Mouse (Mus musculus): ENCODE results near the gene Shisa2. TPM values are rescaled to one million over a fixed set of nuclear protein-coding genes. Genes with fewer than 3 reads are reported as not detected.

Shisa2 gene
- polyA plus RNA-seq (2012; rRNA removed): 19.2 and 20.8 TPM in 2 replicates

DNA sequence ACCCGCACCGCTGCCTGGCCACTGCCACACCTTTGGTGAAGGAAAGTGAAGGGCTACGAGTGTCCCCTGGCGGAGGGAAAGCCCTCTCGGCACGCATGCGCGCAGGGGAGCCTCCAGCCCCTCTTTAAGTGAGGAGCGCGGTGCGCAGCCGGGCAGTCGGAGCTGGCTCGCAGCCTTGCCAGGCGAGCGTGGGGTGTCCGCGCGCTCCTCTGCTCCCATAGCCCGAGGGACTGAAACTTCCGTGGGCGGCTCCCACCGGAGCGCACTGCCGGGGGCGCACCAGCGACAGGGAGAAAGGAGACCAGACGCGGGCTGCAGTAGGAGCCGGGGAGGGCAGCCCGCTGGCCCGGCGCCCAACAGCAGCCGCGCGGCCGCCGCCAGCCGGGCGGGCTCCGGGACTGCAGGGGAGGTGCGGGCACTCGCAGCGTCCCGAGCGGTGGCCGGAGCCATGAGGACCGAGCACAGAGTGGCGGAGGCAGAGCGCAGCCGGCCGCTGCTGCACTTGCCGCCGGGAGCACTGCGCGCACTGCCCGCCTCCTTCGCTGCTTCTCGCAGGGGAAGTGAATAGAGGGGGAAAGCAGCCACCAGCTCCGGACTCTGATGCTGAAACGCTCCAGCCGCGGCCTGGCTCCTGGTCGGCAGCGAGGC lies at the start of gene Shisa2:
Gene Shisa2 (plus strand): TSS at position 151 of the 648 bp plus-strand sequence.

DNA sequence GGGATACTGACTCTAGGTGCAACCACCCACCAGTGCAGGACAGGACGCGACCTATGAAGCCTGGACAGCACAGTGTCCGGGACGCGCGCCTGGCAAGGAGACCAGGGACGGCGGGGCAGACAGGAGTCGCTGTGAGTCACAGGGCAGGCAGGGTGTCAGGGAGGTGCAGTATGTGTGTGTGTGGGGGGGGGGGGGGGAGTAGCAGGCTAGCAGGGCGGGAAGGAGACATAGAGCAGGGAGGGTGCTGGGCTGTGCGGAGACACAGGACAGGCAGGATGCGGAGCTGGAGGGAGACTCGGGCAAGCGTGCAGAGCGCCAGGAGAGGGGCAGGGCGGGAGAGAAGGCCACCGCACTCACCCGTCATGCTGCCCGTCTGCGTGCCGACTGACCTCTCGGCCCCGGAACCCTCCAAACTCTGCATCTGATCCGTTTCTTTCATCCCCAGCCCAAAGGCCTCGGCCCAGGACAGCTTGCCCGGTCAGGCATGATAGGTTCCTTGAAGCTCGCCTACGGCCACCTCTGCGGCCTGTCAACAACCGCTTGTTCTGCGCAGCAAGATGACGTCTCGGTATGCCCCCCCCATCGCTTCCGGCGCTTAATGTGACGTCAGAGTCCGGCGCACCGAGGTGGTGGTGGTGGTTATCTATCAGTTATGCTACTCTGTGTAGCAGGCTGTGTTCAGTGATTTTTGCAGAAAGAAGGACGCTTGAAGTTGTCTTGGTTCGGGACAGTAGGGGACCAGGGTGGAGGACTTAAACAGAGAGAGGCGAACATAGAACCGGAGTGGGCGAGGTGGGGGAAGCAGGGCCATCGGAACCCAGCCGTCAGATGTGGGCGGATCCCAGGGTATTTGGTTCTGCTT lies 27.5 kb upstream of the Shisa2 start, which contains the start of gene Cdadc1:
Gene Cdadc1 (minus strand): TSS at position 562 of the 862 bp plus-strand sequence.

Other genes starting within 250 kb of the Shisa2 start
- gene Phf11c, start 229.9 kb upstream of the Shisa2 start, polyA plus RNA-seq (2012; rRNA removed): 1.1 TPM in 2 replicates
- 7.0 and 7.5 TPM in 2 replicates for gene Setdb2, start 184.4 kb upstream of the Shisa2 start, polyA plus RNA-seq (2012; rRNA removed)
- gene Cab39l, start 184.3 kb upstream of the Shisa2 start, polyA plus RNA-seq (2012; rRNA removed): 11.1 and 11.3 TPM in 2 replicates
- 16.3 and 17.3 TPM in 2 replicates for gene Cdadc1, start 27.3 kb upstream of the Shisa2 start, polyA plus RNA-seq (2012; rRNA removed)